Comparison of ENCODE assay signal across 8 mouse cellular contexts in the genomic region with DNA sequence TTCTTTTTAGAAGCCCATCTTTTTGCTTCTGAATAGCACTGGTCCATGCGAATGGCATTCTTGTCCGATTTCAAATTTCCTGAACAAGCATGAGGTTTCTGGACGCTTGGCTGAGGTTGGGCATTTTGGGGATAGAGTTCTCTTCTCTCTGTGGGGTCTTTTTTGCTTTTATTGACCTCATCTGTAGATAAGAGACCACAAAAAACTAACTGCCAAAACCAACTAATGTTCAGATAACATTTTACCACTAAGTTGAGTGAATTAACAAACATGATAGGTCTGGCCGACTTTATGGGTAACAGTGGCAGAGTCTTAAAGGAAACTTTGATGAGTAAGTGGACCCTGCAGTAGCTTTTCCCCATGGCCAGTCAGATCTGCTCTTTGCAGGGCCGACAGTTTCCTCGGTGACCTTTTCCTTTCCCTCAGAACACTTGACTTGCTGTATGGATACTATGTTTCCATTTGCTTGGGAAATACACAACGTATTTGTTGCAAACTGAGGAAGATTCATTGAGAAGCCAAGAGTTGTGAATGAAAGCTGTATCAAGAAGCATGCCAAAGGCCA. TPM values are rescaled to one million over a fixed set of nuclear protein-coding genes. Genes with fewer than 3 reads are reported as not detected.
DNase-seq lines count a peak whose midpoint lies in the region; ATAC-seq and TF ChIP-seq lines count a peak whose summit lies in the region.

No protein-coding gene starts in this region.

- WGBS in kidney, embryonic 15.5 days: 12% methylated on average over 7 of the region's 7 CpGs
- 28% methylated on average over 7 of the region's 7 CpGs for WGBS in hindbrain, embryonic 13.5 days
- WGBS in midbrain, postnatal 0 days: 21% methylated on average over 7 of the region's 7 CpGs

- no peak for DNase-seq in kidney, postnatal 4 days
- DNase-seq in adipocyte (ENCODE audit: low spot score): peak; percentile 61
- no peak for DNase-seq in midbrain, postnatal 0 days (ENCODE audit: low spot score)
- no peak for DNase-seq in layer of hippocampus, adult 18-20 months (ENCODE audit: low spot score in 2 of 2)
- no peak for DNase-seq in layer of hippocampus, adult 8-10 months (ENCODE audit: low spot score in 2 of 2)
- no peak for DNase-seq in layer of hippocampus, adult 9-10 months (ENCODE audit: low spot score)

- no peaks in the 10 kb centered on the region for H3K27me3 ChIP-seq in kidney, embryonic 15.5 days
- no peaks in the 10 kb centered on the region for H3K27me3 ChIP-seq in hindbrain, embryonic 13.5 days
- no peaks in the 10 kb centered on the region for H3K27me3 ChIP-seq in midbrain, postnatal 0 days (ENCODE audit: insufficient read depth, low read length)

- H3K4me1 ChIP-seq in kidney, embryonic 15.5 days: peaks cover 18% of the 10 kb centered on the region
- H3K4me1 ChIP-seq in hindbrain, embryonic 13.5 days (replicated peaks): peaks cover 26% of the 10 kb centered on the region
- H3K4me1 ChIP-seq in midbrain, postnatal 0 days (ENCODE audit: insufficient read depth, low read length): peaks cover 8% of the 10 kb centered on the region; the same call in 1 of the 2 replicates

- ATAC-seq in kidney, embryonic 15.5 days (replicated peaks; ENCODE audit: low FRiP score): no peak
- ATAC-seq in hindbrain, embryonic 13.5 days (ENCODE audit: low FRiP score): no peak
- no peak for ATAC-seq in midbrain, postnatal 0 days (ENCODE audit: low FRiP score)

- 0 out of 2 replicates have a peak, but pooled peaks cover 1% of the 10 kb centered on the region for H3K36me3 ChIP-seq in kidney, embryonic 15.5 days
- H3K36me3 ChIP-seq in hindbrain, embryonic 13.5 days: no peaks in the 10 kb centered on the region
- H3K36me3 ChIP-seq in midbrain, postnatal 0 days (ENCODE audit: insufficient read depth, low read length): no peaks in the 10 kb centered on the region

- H3K4me2 ChIP-seq in kidney, embryonic 15.5 days: peak overlapping the region; percentile 84
- H3K4me2 ChIP-seq in hindbrain, embryonic 13.5 days: peak overlapping the region; percentile 74
- H3K4me2 ChIP-seq in midbrain, postnatal 0 days (ENCODE audit: low read depth, low read length, poor library complexity, severe bottlenecking): peak overlapping the region; percentile 79

- TF ChIP-seq CTCF in midbrain, postnatal 0 days (IDR thresholded peaks at IDR 0.05): no peak

- H3K27ac ChIP-seq in kidney, embryonic 15.5 days: peak overlapping the region; percentile 96
- peak overlapping the region; percentile 90; the same call in 1 of the 2 replicates for H3K27ac ChIP-seq in hindbrain, embryonic 13.5 days
- H3K27ac ChIP-seq in midbrain, postnatal 0 days (ENCODE audit: low read depth, low read length): 0 out of 2 replicates have a peak overlapping the region, but pooled peaks have one; percentile 79

- H3K9ac ChIP-seq in kidney, embryonic 15.5 days: peak overlapping the region; percentile 97
- H3K9ac ChIP-seq in hindbrain, embryonic 13.5 days: peak overlapping the region; percentile 88
- peak overlapping the region; percentile 83; the same call in 1 of the 2 replicates for H3K9ac ChIP-seq in midbrain, postnatal 0 days (replicated peaks; ENCODE audit: low read length, poor library complexity, severe bottlenecking)

- H3K4me3 ChIP-seq in kidney, embryonic 15.5 days (replicated peaks): peak overlapping the region; percentile 96
- H3K4me3 ChIP-seq in hindbrain, embryonic 13.5 days: peak overlapping the region; percentile 93
- H3K4me3 ChIP-seq in midbrain, postnatal 0 days (ENCODE audit: low read depth, low read length): peak overlapping the region; percentile 95

- no peaks in the 10 kb centered on the region for H3K9me3 ChIP-seq in kidney, embryonic 15.5 days (replicated peaks)
- no peaks in the 10 kb centered on the region for H3K9me3 ChIP-seq in hindbrain, embryonic 13.5 days
- H3K9me3 ChIP-seq in midbrain, postnatal 0 days (ENCODE audit: low read length): no peaks in the 10 kb centered on the region

RNA-seq across cellular contexts. Expression of a gene that starts 1.0 kb away (rescaled TPM):
- 3.0 and 3.3 TPM in 2 replicates for polyA plus RNA-seq in kidney, embryonic 15.5 days (2015; fragmentation: Nextera tagmentation; extraction: Ambion mirVana)
- polyA plus RNA-seq in hindbrain, embryonic 13.5 days (2015; fragmentation: Nextera tagmentation; extraction: Ambion mirVana): 2.6 and 2.9 TPM in 2 replicates
- total RNA-seq in midbrain, postnatal 0 days (2014; rRNA removed): 12.0 and 14.1 TPM in 2 replicates
- 1.4 and 1.5 TPM in 2 replicates for polyA plus RNA-seq in midbrain, postnatal 0 days (2015; fragmentation: Nextera tagmentation; extraction: Ambion mirVana)
- total RNA-seq in layer of hippocampus, adult 18-20 months (2021): 10 to 100 TPM; 39.1 to 41.9 TPM
- total RNA-seq in layer of hippocampus, adult 8-10 months (2022): 10 to 100 TPM; 35.0 to 41.0 (median 37.8) TPM

RNA-seq across cellular contexts. Expression of a gene that starts 34.4 kb away (rescaled TPM):
- 114 and 130 TPM in 2 replicates for polyA plus RNA-seq in kidney, embryonic 15.5 days (2015; fragmentation: Nextera tagmentation; extraction: Ambion mirVana)
- polyA plus RNA-seq in hindbrain, embryonic 13.5 days (2015; fragmentation: Nextera tagmentation; extraction: Ambion mirVana): 60.6 and 65.8 TPM in 2 replicates
- total RNA-seq in midbrain, postnatal 0 days (2014; rRNA removed): 15.3 and 22.1 TPM in 2 replicates
- polyA plus RNA-seq in midbrain, postnatal 0 days (2015; fragmentation: Nextera tagmentation; extraction: Ambion mirVana): 44.7 and 50.4 TPM in 2 replicates
- total RNA-seq in layer of hippocampus, adult 18-20 months (2021): 10 to 100 TPM; 64.2 to 65.7 TPM
- total RNA-seq in layer of hippocampus, adult 8-10 months (2022): 10 to 100 TPM; 59.0 to 71.1 (median 64.7) TPM

RNA-seq across cellular contexts. Expression of a gene that starts 34.5 kb away (rescaled TPM):
- polyA plus RNA-seq in kidney, embryonic 15.5 days (2015; fragmentation: Nextera tagmentation; extraction: Ambion mirVana): 77.5 and 82.3 TPM in 2 replicates
- polyA plus RNA-seq in hindbrain, embryonic 13.5 days (2015; fragmentation: Nextera tagmentation; extraction: Ambion mirVana): 93.6 and 97.9 TPM in 2 replicates
- total RNA-seq in midbrain, postnatal 0 days (2014; rRNA removed): 193 and 218 TPM in 2 replicates
- polyA plus RNA-seq in midbrain, postnatal 0 days (2015; fragmentation: Nextera tagmentation; extraction: Ambion mirVana): 194 and 204 TPM in 2 replicates
- 100 to 1,000 TPM; 566 to 590 TPM for total RNA-seq in layer of hippocampus, adult 18-20 months (2021)
- 100 to 1,000 TPM; 529 to 603 (median 565) TPM for total RNA-seq in layer of hippocampus, adult 8-10 months (2022)
